Mouse (Mus musculus) cerebellum, adult 2 months (tissue): Measurements from ENCODE around the gene Uqcc1. TPM values are rescaled to one million over a fixed set of nuclear protein-coding genes. Genes with fewer than 3 reads are reported as not detected.
"Not testable (repeated sequence)": the region's sequence is repeated elsewhere in the genome, so short reads cannot be mapped to it uniquely, and the experiment has no call there.

ENCODE experiments used
- DNase-seq, 2 experiments: peaks; one replicate each; pipeline ENCODE4 v3.0.0; 2021
- H3K27ac ChIP-seq: fragments of 200-500 bp; 2 replicates; pipeline ENCODE4 v1.5.1; 2012; ENCODE audit warnings: low read length, control low read depth, inconsistent platforms; ENCODE audit not compliant: insufficient read depth
- H3K27me3 ChIP-seq: fragments of 200-500 bp; 2 replicates; pipeline ENCODE4 v1.6.1; 2012; ENCODE audit warnings: inconsistent platforms, mild to moderate bottlenecking, low read length, moderate library complexity; ENCODE audit not compliant: control insufficient read depth, insufficient read depth
- H3K4me1 ChIP-seq: fragments of 200-500 bp; 2 replicates; pipeline ENCODE4 v1.6.1; 2011; ENCODE audit warnings: low read length; ENCODE audit not compliant: control insufficient read depth, insufficient read depth
- H3K4me3 ChIP-seq: fragments of 200-500 bp; replicated peaks from 2 replicates; pipeline ENCODE3; 2011; ENCODE audit warnings: mild to moderate bottlenecking, low read depth, low read length, control low read depth; ENCODE audit not compliant: insufficient read depth
- CTCF ChIP-seq: fragments of 200-500 bp; IDR thresholded peaks from 2 replicates; pipeline ENCODE4 v1.5.1; 2011; ENCODE audit warnings: low read depth, mild to moderate bottlenecking, control low read depth, low read length, moderate library complexity, borderline replicate concordance; ENCODE audit not compliant: insufficient read depth
- POLR2A ChIP-seq: fragments of 200-500 bp; IDR thresholded peaks from 2 replicates; pipeline ENCODE4 v1.6.1; 2011; ENCODE audit warnings: low read length, control low read depth, borderline replicate concordance; ENCODE audit not compliant: insufficient read depth
- WGBS: fragments of 180-500 bp; shearing (Covaris S2); methylation state at CpG from one replicate; pipeline ENCODE4 v1.1.7; 2018; 5-methylcytosine and 5-hydroxymethylcytosine counted together
- polyA plus RNA-seq: library from polyadenylated mRNA; depleted of rRNA; stranded (reverse); fragments of >200 nt; gene quantifications from 2 replicates; pipeline ENCODE4 v1.2.3, GENCODE M21; 2012

The Uqcc1 gene
- polyA plus RNA-seq, 1 experiment: 95.8 TPM

DNA sequence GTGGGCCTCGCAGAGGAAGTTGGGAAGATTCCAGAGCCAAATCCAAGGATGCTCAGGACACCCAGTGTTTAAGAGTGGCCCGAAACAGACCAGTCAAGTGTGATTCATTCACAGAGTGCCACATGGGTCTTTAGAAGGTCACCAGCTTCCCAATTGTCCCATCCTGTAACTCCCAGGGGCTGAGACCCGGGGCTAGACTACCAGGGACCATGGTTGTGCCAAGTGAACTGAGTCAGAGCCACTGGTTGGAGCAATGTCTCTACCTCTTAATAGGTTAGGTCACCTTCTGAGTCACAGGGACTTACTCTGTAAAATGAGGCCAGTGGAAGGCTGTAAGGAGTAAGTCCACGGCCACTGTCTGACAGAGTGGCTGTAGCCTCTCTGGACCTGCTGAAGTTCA, 91.1 kb downstream of the Uqcc1 start:
- no peak overlapping the region for H3K4me3 ChIP-seq
- H3K27me3 ChIP-seq: no peaks in the 10 kb centered on the region
- no peak overlapping the region for H3K27ac ChIP-seq
- DNase-seq: no peak
- H3K4me1 ChIP-seq: no peaks in the 10 kb centered on the region
- no peak for TF ChIP-seq CTCF
- TF ChIP-seq POLR2A: no peak
- 78% methylated on average over 4 of the region's 4 CpGs for WGBS

DNA sequence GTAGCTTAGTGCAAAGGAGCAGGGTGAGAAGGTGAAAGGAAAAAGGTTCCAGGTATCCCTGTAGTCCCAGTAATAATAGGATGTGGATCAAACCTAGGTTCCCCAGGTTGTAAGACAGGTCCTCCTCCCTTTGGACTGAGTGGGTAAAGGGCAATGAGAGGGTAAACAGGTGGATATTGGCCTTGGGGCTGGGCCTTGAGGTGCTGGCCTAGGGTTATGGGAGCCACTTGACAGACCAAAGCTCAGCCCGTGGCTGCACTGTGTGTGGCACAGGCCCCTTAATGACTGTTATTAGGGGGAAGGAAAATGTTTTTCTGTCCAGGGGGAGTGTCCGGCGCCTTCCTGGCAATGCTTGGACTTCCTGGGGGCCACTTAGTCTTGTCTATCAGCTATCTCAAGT, 92.1 kb downstream of the Uqcc1 start:
- DNase-seq: no peak
- WGBS: 75% methylated on average over 3 of the region's 3 CpGs

GRCm38 (mm10) chr2:155834732-155835131, 95.4 kb downstream of the Uqcc1 start, which contains the start of gene Fam83c:
Fam83c (minus strand) TSS chr2:155834854.
- Histone ChIP-seq H3K27ac (no peak within 1 kb of the TSS), H3K27me3 (no peaks in the 10 kb centered on the region), H3K4me1 (no peaks in the 10 kb centered on the region), H3K4me3 (no peak within 1 kb of the TSS)
- WGBS: 52% methylated on average over 9 of the region's 9 CpGs
- DNase-seq: no peak
- TF ChIP-seq CTCF: no peak
- TF ChIP-seq POLR2A: no peak

More for the DNA sequence above, 92.1 kb downstream of the Uqcc1 start:
- Histone ChIP-seq H3K27me3 (no peaks in the 10 kb centered on the region), H3K4me3 (no peak overlapping the region), H3K4me1 (no peaks in the 10 kb centered on the region), H3K27ac (no peak overlapping the region)
- TF ChIP-seq POLR2A: no peak
- no peak for TF ChIP-seq CTCF

DNA sequence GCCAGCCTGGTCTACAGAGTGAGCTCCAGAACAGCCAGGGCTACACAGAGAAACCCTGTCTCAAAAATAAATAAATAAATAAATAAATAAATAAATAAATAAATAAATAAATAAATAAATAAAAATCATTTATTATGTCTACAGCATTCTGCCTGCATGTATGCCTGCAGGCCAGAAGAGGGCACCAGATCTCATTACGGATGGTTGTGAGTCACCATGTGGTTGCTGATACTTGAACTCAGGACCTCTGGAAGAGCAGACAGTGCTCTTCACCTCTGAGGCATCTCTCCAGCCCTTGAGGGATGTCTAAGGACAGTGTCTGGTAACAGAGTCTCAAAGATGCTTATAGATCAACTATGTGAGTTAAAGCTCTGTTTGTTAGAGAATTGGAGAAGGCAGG, 98.0 kb downstream of the Uqcc1 start:
- not testable (repeated sequence) for H3K27me3 ChIP-seq, H3K4me1 ChIP-seq, DNase-seq, H3K4me3 ChIP-seq, H3K27ac ChIP-seq
- WGBS: 51% methylated on average over 1 of the region's 1 CpGs
- peak; percentile 20; the same call in 1 of the 2 replicates for TF ChIP-seq CTCF

DNA sequence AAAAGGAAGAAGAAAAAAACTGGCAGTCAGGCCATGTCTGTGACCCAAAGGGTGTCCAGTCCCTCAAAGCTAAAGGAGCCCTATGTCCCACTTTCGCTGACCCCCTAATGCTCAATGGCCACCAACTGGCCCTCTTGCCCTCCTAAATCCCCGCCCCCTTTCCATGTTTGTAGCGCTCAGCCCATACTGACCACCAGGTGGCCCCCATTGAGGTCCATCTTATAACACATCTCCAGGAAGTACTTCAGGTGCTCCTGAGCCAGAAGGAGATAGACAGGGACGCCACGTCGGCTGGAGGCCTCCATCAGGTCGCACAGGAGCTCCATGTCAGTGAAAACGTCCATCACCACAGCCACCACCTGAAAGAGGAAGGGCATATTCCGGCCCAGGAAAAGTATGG, 98.8 kb downstream of the Uqcc1 start:
- H3K27ac ChIP-seq: no peak overlapping the region
- DNase-seq: no peak
- no peaks in the 10 kb centered on the region for H3K4me1 ChIP-seq
- TF ChIP-seq CTCF: no peak
- no peak for TF ChIP-seq POLR2A
- H3K27me3 ChIP-seq: no peaks in the 10 kb centered on the region
- H3K4me3 ChIP-seq: no peak overlapping the region
- 63% methylated on average over 9 of the region's 9 CpGs for WGBS

DNA sequence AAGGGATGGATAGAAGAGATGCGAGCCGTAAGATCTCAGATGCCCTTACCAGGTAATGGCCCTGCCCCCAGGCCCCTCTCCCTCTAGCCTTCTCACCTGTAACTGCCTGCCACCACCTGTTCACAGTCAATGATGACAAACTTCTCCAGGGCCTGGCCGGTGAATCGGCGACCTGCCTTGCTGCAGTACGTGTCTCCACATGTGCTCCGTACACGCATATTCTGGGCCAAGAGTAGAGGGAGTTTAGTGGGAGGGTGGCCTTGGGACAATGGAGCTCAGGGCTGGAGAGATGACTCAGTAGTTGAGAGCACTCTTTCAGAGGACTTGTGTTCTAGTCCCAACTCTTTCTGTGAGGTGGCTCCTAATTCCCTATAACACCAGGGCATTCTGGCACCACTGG, 99.3 kb downstream of the Uqcc1 start:
- no peaks in the 10 kb centered on the region for H3K4me1 ChIP-seq
- 91% methylated on average over 8 of the region's 8 CpGs for WGBS

DNA sequence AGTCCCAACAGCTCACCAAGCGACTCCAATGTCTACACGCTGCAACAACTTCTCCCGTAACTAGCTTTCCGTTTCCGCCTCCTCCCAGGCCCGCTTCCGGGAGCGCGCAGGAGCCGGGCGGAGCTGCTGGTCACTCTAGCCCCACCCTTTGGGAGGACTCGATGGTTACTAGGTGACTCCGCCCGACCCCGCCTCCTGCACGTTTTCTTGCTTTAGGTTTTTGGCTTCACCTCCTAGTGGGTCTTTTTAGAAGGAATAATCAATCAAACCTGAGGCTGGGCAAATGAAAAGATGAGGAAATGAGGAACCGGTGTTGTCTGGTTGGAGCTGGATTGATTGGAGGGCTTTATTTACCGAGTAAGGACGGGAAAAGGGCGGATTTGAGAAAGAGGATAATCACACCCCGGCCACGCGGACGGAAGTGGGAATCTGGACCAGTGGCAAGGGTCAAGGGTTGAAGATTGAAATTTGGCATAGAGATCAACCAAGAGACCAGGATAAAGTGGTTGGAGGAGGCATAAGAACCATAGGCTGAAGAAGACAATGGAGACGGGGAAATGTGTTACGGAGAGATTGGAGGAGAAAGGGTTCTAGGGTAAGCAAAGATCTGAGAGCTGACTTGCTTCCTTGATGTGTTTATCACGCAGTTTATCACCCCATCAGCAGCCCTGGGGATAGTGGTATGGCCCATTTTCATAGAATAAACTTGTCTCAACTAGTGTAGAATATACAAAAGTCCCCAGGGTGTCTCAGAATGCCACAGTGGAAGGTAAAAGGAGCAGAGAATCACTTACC, 103.3 kb downstream of the Uqcc1 start, which contains the start of gene Eif6:
Eif6 (minus strand) TSS at position 296 of the 795 bp plus-strand sequence.
- WGBS: 2% methylated on average over 27 of the region's 27 CpGs
- TF ChIP-seq POLR2A (peak; percentile 54; the same call in 1 of the 2 replicates), CTCF (no peak)
- Histone ChIP-seq H3K27me3 (no peaks in the 10 kb centered on the region), H3K27ac (peak within 1 kb of the TSS; percentile 45; the same call in 1 of the 2 replicates), H3K4me1 (no peaks in the 10 kb centered on the region), H3K4me3 (peak within 1 kb of the TSS; percentile 66)
- peak; percentile 82 to 87 for DNase-seq

More for the DNA sequence above, 99.3 kb downstream of the Uqcc1 start:
- no peak overlapping the region for H3K4me3 ChIP-seq
- no peak for TF ChIP-seq CTCF
- no peak for TF ChIP-seq POLR2A
- H3K27ac ChIP-seq: no peak overlapping the region
- H3K27me3 ChIP-seq: no peaks in the 10 kb centered on the region
- no peak for DNase-seq
